Mouse (Mus musculus): ENCODE measurements around the gene Slc16a11. TPM values are rescaled to one million over a fixed set of nuclear protein-coding genes. Genes with fewer than 3 reads are reported as not detected.

Slc16a11 gene
- polyA plus RNA-seq, 1 experiment, result 17.4 TPM

DNA sequence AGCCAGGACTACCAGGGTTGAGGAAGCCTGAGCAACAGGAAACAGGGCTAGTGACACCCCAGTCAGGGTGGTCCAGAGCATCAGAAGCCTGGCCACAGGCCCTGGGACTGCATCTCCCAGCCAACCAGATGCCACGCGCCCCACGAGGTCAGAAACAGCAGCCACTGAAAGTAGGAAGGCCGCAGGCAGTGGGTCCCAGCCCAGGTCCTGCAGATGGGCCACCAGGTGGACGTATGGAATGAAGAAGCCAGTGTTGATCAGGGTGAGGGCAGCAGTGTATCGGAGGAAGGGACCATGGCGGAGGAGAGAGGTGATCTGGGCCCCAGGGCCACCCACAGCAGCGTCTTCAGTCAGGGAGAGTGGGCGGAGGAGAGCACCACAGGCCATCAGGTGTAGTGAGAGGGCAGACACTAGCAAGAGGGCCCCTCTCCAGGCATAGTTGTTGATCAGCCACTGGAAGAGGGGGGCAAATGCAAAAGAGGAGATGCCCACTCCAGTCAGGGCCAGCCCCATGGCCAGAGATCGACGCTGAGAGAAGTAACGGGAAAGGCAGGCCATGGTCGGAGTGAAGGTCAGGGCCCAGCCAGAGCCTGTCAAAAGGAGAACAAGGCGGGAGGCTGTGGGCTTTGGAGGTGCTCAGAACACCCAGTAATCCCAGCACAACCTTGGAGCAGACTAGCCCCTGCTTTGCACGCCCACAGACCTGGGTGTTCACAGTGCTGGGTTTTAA, 6.4 kb downstream of the Slc16a11 start:
- Histone ChIP-seq H3K4me2 (ENCODE audit: low read depth) (peak overlapping the region; percentile 100), H3ac (ENCODE audit: control insufficient read depth, insufficient read length) (no peak overlapping the region), H3K79me2 (ENCODE audit: control insufficient read depth, insufficient read depth) (no peaks in the 10 kb centered on the region), H3K27me3 (ENCODE audit: control insufficient read depth, insufficient read depth, insufficient read length) (no peaks in the 10 kb centered on the region), H3K36me3 (ENCODE audit: control insufficient read depth, insufficient read depth) (no peaks in the 10 kb centered on the region), H3K4me3 (peak overlapping the region; percentile 59)
- TF ChIP-seq SRF (IDR thresholded peaks at IDR 0.05; ENCODE audit: control insufficient read depth, insufficient read length, low read depth) (no peak), TCF12 (IDR thresholded peaks at IDR 0.05; ENCODE audit: insufficient read depth, poor library complexity, severe bottlenecking) (no peak), MAX (IDR thresholded peaks at IDR 0.05; ENCODE audit: low read depth) (no peak), POLR2AphosphoS2 (IDR thresholded peaks at IDR 0.05; ENCODE audit: insufficient read length, low read depth) (no peak), MYOD1 (IDR thresholded peaks at IDR 0.05; ENCODE audit: control insufficient read depth in 1 of 3, insufficient read length in 2 of 3, low read depth in 2 of 3) (no peak), E2F4 (IDR thresholded peaks at IDR 0.05; ENCODE audit: insufficient read depth) (no peak), REST (IDR thresholded peaks at IDR 0.05; ENCODE audit: insufficient read depth, insufficient read length) (no peak), TCF3 (IDR thresholded peaks at IDR 0.05; ENCODE audit: insufficient read length, low read depth) (no peak), USF1 (IDR thresholded peaks at IDR 0.05; ENCODE audit: low read depth) (no peak), MYOG (IDR thresholded peaks at IDR 0.05; ENCODE audit: control insufficient read depth in 1 of 3, insufficient read depth in 1 of 3, insufficient read length in 2 of 3, low read depth in 2 of 3) (no peak), CEBPB (IDR thresholded peaks at IDR 0.05; ENCODE audit: insufficient read depth, poor library complexity, severe bottlenecking) (no peak), POLR2A (IDR thresholded peaks at IDR 0.05; ENCODE audit: insufficient read length, low read depth) (no peak)

DNA sequence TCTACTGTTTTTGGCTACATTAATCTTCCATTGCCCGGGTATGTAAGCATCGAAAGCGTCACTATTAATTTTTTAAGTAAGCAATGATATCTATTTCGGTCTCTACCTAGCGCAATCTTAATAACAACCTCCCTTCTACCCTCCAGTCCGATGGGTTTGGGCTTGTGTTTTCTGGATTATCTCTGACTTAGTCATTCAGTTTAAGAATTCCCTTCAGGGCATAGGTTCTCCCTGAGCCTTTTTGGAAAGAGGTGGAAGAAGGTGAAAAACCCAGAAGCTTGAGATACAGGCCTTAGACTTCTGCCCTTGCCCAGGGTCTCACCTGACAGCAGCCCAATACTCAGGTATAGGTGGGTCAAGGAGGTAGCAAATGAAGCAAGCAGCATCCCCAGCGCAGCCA, 7.3 kb downstream of the Slc16a11 start:
- Histone ChIP-seq H3K79me2 (ENCODE audit: control insufficient read depth, insufficient read depth) (no peaks in the 10 kb centered on the region), H3K27me3 (ENCODE audit: control insufficient read depth, insufficient read depth, insufficient read length) (no peaks in the 10 kb centered on the region), H3K4me2 (ENCODE audit: low read depth) (peak overlapping the region; percentile 100), H3K4me3 (peak overlapping the region; percentile 59), H3ac (ENCODE audit: control insufficient read depth, insufficient read length) (peak overlapping the region; percentile 0), H3K36me3 (ENCODE audit: control insufficient read depth, insufficient read depth) (no peaks in the 10 kb centered on the region)
- TF ChIP-seq SRF (IDR thresholded peaks at IDR 0.05; ENCODE audit: control insufficient read depth, insufficient read length, low read depth), result no peak
- no peak for TF ChIP-seq E2F4 (IDR thresholded peaks at IDR 0.05; ENCODE audit: insufficient read depth)
- TF ChIP-seq MAX (IDR thresholded peaks at IDR 0.05; ENCODE audit: low read depth), result no peak
- no peak for TF ChIP-seq MYOD1 (IDR thresholded peaks at IDR 0.05; ENCODE audit: control insufficient read depth in 1 of 3, insufficient read length in 2 of 3, low read depth in 2 of 3)
- TF ChIP-seq CEBPB (IDR thresholded peaks at IDR 0.05; ENCODE audit: insufficient read depth, poor library complexity, severe bottlenecking), result no peak
- no peak for TF ChIP-seq REST (IDR thresholded peaks at IDR 0.05; ENCODE audit: insufficient read depth, insufficient read length)
- no peak for TF ChIP-seq POLR2A (IDR thresholded peaks at IDR 0.05; ENCODE audit: insufficient read length, low read depth)
- TF ChIP-seq TCF12 (IDR thresholded peaks at IDR 0.05; ENCODE audit: insufficient read depth, poor library complexity, severe bottlenecking), result no peak
- no peak for TF ChIP-seq USF1 (IDR thresholded peaks at IDR 0.05; ENCODE audit: low read depth)
- TF ChIP-seq POLR2AphosphoS2 (IDR thresholded peaks at IDR 0.05; ENCODE audit: insufficient read length, low read depth), result no peak
- TF ChIP-seq TCF3 (IDR thresholded peaks at IDR 0.05; ENCODE audit: insufficient read length, low read depth), result no peak
- no peak for TF ChIP-seq MYOG (IDR thresholded peaks at IDR 0.05; ENCODE audit: control insufficient read depth in 1 of 3, insufficient read depth in 1 of 3, insufficient read length in 2 of 3, low read depth in 2 of 3)

DNA sequence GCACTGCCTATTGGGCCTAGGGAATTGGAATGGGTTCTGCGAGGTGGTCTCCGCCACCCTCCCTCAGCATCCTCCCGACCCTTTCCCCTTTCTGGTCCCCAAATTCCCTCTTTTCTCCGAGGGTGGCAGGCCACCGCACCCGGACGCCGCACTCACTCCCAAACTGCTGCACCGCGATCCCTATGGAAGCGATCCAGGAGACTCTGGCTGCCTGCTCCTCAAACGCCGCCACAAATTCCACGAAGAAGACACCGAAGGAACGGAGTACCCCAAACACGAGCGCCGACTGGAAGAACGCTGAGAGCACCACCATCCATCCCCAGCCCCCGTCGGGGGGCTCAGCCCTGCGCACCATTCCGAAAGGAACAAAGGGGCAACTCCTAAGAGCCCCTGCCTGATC, 7.8 kb downstream of the Slc16a11 start:
- Histone ChIP-seq H3ac (ENCODE audit: control insufficient read depth, insufficient read length) (peak overlapping the region; percentile 0), H3K4me3 (peak overlapping the region; percentile 59), H3K4me2 (ENCODE audit: low read depth) (peak overlapping the region; percentile 100), H3K27me3 (ENCODE audit: control insufficient read depth, insufficient read depth, insufficient read length) (no peaks in the 10 kb centered on the region), H3K36me3 (ENCODE audit: control insufficient read depth, insufficient read depth) (no peaks in the 10 kb centered on the region), H3K79me2 (ENCODE audit: control insufficient read depth, insufficient read depth) (no peaks in the 10 kb centered on the region)
- TF ChIP-seq TCF3 (IDR thresholded peaks at IDR 0.05; ENCODE audit: insufficient read length, low read depth) (no peak), MYOD1 (IDR thresholded peaks at IDR 0.05; ENCODE audit: control insufficient read depth in 1 of 3, insufficient read length in 2 of 3, low read depth in 2 of 3) (no peak), MAX (IDR thresholded peaks at IDR 0.05; ENCODE audit: low read depth) (no peak), POLR2AphosphoS2 (IDR thresholded peaks at IDR 0.05; ENCODE audit: insufficient read length, low read depth) (no peak), REST (IDR thresholded peaks at IDR 0.05; ENCODE audit: insufficient read depth, insufficient read length) (no peak), CEBPB (IDR thresholded peaks at IDR 0.05; ENCODE audit: insufficient read depth, poor library complexity, severe bottlenecking) (no peak), POLR2A (IDR thresholded peaks at IDR 0.05; ENCODE audit: insufficient read length, low read depth) (no peak), USF1 (IDR thresholded peaks at IDR 0.05; ENCODE audit: low read depth) (no peak), TCF12 (IDR thresholded peaks at IDR 0.05; ENCODE audit: insufficient read depth, poor library complexity, severe bottlenecking) (no peak), E2F4 (IDR thresholded peaks at IDR 0.05; ENCODE audit: insufficient read depth) (no peak), MYOG (IDR thresholded peaks at IDR 0.05; ENCODE audit: control insufficient read depth in 1 of 3, insufficient read depth in 1 of 3, insufficient read length in 2 of 3, low read depth in 2 of 3) (no peak), SRF (IDR thresholded peaks at IDR 0.05; ENCODE audit: control insufficient read depth, insufficient read length, low read depth) (no peak)

DNA sequence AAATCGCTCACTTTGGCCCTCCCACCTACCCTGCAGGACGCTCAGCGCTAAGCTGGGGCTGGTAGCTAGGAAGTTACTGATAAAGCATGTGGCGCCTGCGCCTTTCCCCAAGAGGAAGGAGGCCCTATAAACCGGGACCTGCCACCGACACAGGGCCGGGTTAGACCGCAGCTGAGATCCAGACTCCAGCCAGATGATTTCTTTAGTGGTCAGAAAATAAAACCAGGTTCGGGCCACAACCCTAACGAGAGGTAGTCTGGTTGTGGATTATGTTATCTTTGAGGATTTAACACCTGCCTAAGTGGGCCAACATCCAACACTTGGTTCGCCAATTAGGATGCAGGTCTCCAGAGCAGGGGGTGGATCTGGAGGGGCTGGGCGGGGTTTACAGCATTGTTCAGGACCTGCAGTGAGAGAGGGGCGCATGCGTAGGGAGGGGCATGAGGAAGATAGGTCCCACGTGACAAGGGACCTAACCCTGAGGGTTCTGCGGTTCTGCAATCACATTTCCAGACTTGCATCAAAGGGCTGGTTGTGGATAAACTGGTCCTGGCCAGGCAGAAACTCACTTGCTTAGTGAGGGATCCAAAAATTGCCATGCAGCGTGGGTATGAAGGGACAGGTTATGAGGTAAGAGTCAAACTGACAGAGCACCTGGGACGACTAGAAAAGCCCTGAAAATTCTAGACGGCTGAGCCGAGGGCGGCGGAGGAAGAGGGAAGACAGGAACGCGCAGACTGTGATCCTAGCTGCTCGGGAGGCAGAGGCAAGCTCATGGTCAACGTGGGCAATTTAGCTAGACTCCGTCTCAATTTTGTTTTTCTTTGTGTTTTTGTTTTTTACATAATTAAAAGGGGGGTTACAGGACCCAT, 8.4 kb downstream of the Slc16a11 start, which contains the start of gene Slc16a13:
Gene Slc16a13 (minus strand): TSS at position 334 of the 872 bp plus-strand sequence.
- no peaks in the 10 kb centered on the region for H3K79me2 ChIP-seq (ENCODE audit: control insufficient read depth, insufficient read depth)
- TF ChIP-seq TCF3 (IDR thresholded peaks at IDR 0.05; ENCODE audit: insufficient read length, low read depth), result no peak
- no peak for TF ChIP-seq REST (IDR thresholded peaks at IDR 0.05; ENCODE audit: insufficient read depth, insufficient read length)
- no peak for TF ChIP-seq CEBPB (IDR thresholded peaks at IDR 0.05; ENCODE audit: insufficient read depth, poor library complexity, severe bottlenecking)
- TF ChIP-seq MAX (IDR thresholded peaks at IDR 0.05; ENCODE audit: low read depth), result no peak
- TF ChIP-seq POLR2AphosphoS2 (IDR thresholded peaks at IDR 0.05; ENCODE audit: insufficient read length, low read depth), result peak; percentile 97
- no peak for TF ChIP-seq SRF (IDR thresholded peaks at IDR 0.05; ENCODE audit: control insufficient read depth, insufficient read length, low read depth)
- TF ChIP-seq MYOG (IDR thresholded peaks at IDR 0.05; ENCODE audit: control insufficient read depth in 1 of 3, insufficient read depth in 1 of 3, insufficient read length in 2 of 3, low read depth in 2 of 3), result no peak
- no peak for TF ChIP-seq TCF12 (IDR thresholded peaks at IDR 0.05; ENCODE audit: insufficient read depth, poor library complexity, severe bottlenecking)
- peak; percentile 94 for TF ChIP-seq USF1 (IDR thresholded peaks at IDR 0.05; ENCODE audit: low read depth)
- TF ChIP-seq MYOD1 (IDR thresholded peaks at IDR 0.05; ENCODE audit: control insufficient read depth in 1 of 3, insufficient read length in 2 of 3, low read depth in 2 of 3), result no peak
- TF ChIP-seq POLR2A (IDR thresholded peaks at IDR 0.05; ENCODE audit: insufficient read length, low read depth), result peak; percentile 90
- no peak for TF ChIP-seq E2F4 (IDR thresholded peaks at IDR 0.05; ENCODE audit: insufficient read depth)
- H3K36me3 ChIP-seq (ENCODE audit: control insufficient read depth, insufficient read depth), result no peaks in the 10 kb centered on the region
- peak within 1 kb of the TSS; percentile 0 for H3ac ChIP-seq (ENCODE audit: control insufficient read depth, insufficient read length)
- H3K4me2 ChIP-seq (ENCODE audit: low read depth), result peak within 1 kb of the TSS; percentile 100
- H3K4me3 ChIP-seq, result peak within 1 kb of the TSS; percentile 59
- no peaks in the 10 kb centered on the region for H3K27me3 ChIP-seq (ENCODE audit: control insufficient read depth, insufficient read depth, insufficient read length)
